Mouse (Mus musculus): Measurements from ENCODE around the gene Pex16. TPM values are rescaled to one million over a fixed set of nuclear protein-coding genes. Genes with fewer than 3 reads are reported as not detected.

Pex16 gene
- polyA plus RNA-seq, 1 experiment = 157 TPM

GRCm38 (mm10) chr2:92370375-92370774 is 4.1 kb upstream of the Pex16 start:
- H3K4me3 ChIP-seq (ENCODE audit: low read depth, low read length) = peak overlapping the region; percentile 69
- TF ChIP-seq CTCF (IDR thresholded peaks at IDR 0.05; ENCODE audit: extremely low read depth, insufficient read length, insufficient replicate concordance, low read depth, low read length) = no peak
- no peak for TF ChIP-seq POLR2A (IDR thresholded peaks at IDR 0.05; ENCODE audit: low read depth, low read length)
- H3K27ac ChIP-seq (ENCODE audit: insufficient read depth, low read depth, low read length) = no peak overlapping the region
- WGBS = 7% methylated on average over 19 of the region's 19 CpGs
- H3K36me3 ChIP-seq (ENCODE audit: control insufficient read depth, insufficient read depth, low read length) = no peaks in the 10 kb centered on the region
- no peaks in the 10 kb centered on the region for H3K27me3 ChIP-seq (ENCODE audit: control insufficient read depth, insufficient read depth, low read length)
- peaks cover 38% of the 10 kb centered on the region for H3K4me1 ChIP-seq (ENCODE audit: control insufficient read depth, insufficient read depth, insufficient read length, low read length)

DNA sequence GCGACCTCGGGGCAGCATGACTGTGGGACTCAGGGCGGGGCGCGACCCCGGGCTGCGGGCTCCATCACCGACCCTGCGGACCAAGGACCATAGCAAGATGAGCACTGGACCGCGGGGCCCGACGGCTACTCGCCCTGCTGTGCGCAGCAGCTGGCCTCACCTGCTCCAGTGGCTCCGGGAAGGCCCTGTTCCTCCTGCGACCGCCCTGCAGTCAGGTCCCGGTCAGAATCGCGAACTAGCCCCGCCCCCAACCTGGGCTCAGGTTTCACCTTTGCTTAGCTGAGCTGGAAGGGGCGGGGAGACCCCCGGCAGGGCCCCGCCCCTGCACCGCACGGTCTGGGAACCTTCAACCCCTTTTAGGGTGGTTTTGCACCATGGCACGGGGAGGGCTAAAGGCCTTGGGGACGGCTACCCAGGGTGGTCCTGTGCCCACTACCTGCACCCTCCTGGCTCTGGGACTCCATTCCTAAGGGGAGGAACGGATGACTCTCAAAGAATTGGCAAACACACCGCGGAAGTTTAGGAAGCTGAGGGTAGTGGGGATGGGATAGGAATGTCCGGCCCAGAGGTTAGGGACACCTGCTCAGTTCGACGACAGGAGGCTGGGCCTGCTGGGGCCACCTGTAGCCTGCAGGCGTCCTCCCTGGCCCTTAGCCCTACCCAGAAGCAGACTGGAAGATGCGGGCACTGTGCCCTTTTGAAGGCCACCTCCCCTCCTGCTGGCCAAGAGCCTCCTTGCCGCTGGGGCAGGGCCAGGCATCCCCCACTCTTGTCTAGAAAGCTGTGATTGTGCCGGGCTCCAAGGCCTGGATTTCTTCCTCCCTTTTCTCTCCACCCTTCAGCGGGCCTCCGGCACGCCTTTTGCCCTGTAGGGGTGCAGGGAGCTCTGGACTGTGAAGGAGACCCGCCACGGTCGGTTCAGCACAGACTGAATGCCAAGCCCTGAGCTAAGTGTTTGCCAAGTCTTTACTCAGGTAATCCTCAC is 3.4 kb upstream of the Pex16 start:
- no peaks in the 10 kb centered on the region for H3K36me3 ChIP-seq (ENCODE audit: control insufficient read depth, insufficient read depth, low read length)
- peak; percentile 7; the same call in 1 of the 2 replicates for TF ChIP-seq CTCF (IDR thresholded peaks at IDR 0.05; ENCODE audit: extremely low read depth, insufficient read length, insufficient replicate concordance, low read depth, low read length)
- no peak; the same call in 1 of the 2 replicates for TF ChIP-seq POLR2A (IDR thresholded peaks at IDR 0.05; ENCODE audit: low read depth, low read length)
- H3K4me3 ChIP-seq (ENCODE audit: low read depth, low read length) = peak overlapping the region; percentile 69
- WGBS = 5% methylated on average over 45 of the region's 45 CpGs
- no peaks in the 10 kb centered on the region for H3K27me3 ChIP-seq (ENCODE audit: control insufficient read depth, insufficient read depth, low read length)
- peaks cover 40% of the 10 kb centered on the region for H3K4me1 ChIP-seq (ENCODE audit: control insufficient read depth, insufficient read depth, insufficient read length, low read length)
- peak overlapping the region; percentile 56 for H3K27ac ChIP-seq (ENCODE audit: insufficient read depth, low read depth, low read length)

DNA sequence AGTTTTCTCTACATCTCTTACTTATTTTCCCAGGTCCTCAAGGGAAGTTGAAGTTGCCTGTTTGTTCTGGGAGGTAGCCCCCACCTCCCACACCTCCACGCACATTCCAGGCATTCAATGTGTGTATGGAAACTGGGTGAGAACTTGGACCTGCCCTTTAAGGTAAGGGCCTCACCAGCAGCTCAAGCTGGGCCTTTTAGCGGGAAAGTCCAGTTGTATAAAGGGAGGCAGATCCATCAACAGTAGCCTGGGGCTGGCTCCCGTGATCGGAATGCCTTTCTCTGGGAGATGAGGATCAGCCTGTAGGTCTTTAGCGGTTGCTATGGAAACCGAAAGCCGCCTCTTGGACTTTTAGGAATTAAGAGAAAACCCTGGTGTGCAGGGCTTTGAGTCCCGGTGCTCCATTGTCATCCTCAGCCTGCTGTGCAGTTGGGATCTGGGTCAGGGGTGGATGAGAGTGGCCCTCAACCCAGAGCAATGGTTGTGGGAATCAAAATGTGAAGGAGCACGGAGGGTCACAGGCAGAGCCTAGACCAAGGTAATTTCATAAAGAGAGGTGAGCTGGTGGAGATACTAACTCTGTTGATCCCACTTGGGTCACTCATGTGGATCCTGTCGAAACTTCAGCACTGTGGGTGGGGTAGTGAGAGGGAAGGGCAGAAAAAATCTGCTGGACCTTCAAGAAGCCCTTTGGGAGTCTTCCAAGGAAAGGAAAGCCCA is 2.3 kb upstream of the Pex16 start:
- H3K4me1 ChIP-seq (ENCODE audit: control insufficient read depth, insufficient read depth, insufficient read length, low read length) = peaks cover 45% of the 10 kb centered on the region
- no peaks in the 10 kb centered on the region for H3K27me3 ChIP-seq (ENCODE audit: control insufficient read depth, insufficient read depth, low read length)
- 57% methylated on average over 10 of the region's 10 CpGs for WGBS
- peak overlapping the region; percentile 56; the same call in 1 of the 2 replicates for H3K27ac ChIP-seq (ENCODE audit: insufficient read depth, low read depth, low read length)
- no peak for TF ChIP-seq POLR2A (IDR thresholded peaks at IDR 0.05; ENCODE audit: low read depth, low read length)
- TF ChIP-seq CTCF (IDR thresholded peaks at IDR 0.05; ENCODE audit: extremely low read depth, insufficient read length, insufficient replicate concordance, low read depth, low read length) = no peak
- H3K36me3 ChIP-seq (ENCODE audit: control insufficient read depth, insufficient read depth, low read length) = peaks cover 2% of the 10 kb centered on the region
- no peak overlapping the region for H3K4me3 ChIP-seq (ENCODE audit: low read depth, low read length)

- Histone ChIP-seq H3K4me3 (ENCODE audit: low read depth, low read length) (no peak overlapping the region), H3K4me1 (ENCODE audit: control insufficient read depth, insufficient read depth, insufficient read length, low read length) (peaks cover 43% of the 10 kb centered on the region), H3K27ac (ENCODE audit: insufficient read depth, low read depth, low read length) (peak overlapping the region; percentile 69), H3K27me3 (ENCODE audit: control insufficient read depth, insufficient read depth, low read length) (no peaks in the 10 kb centered on the region), H3K36me3 (ENCODE audit: control insufficient read depth, insufficient read depth, low read length) (peaks cover 8% of the 10 kb centered on the region)
- TF ChIP-seq POLR2A (IDR thresholded peaks at IDR 0.05; ENCODE audit: low read depth, low read length) = no peak
- no peak for TF ChIP-seq CTCF (IDR thresholded peaks at IDR 0.05; ENCODE audit: extremely low read depth, insufficient read length, insufficient replicate concordance, low read depth, low read length)
- 20% methylated on average over 9 of the region's 9 CpGs for WGBS
Observed at GRCm38 (mm10) chr2:92372767-92373436, 1.6 kb upstream of the Pex16 start.

DNA sequence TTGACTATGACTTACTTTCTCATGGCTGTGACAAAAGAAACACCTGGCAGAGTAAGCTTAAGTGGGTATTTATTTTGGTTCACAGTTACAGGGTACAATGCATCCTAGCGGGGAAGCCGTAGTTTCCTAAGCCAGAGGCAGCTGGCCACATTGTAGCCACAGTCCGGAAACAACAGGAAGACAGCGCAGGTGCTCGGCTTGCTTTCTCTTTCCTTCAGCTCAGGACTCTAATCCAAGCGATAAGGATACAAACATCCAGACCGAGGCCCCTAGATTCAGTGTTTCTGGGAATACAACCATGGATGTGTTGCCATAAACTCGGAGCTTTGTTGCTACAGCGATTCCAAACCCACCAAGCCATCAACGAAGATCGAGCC is 1.1 kb upstream of the Pex16 start:
- Histone ChIP-seq H3K27ac (ENCODE audit: insufficient read depth, low read depth, low read length) (peak overlapping the region; percentile 69), H3K4me1 (ENCODE audit: control insufficient read depth, insufficient read depth, insufficient read length, low read length) (peaks cover 43% of the 10 kb centered on the region), H3K4me3 (ENCODE audit: low read depth, low read length) (no peak overlapping the region), H3K27me3 (ENCODE audit: control insufficient read depth, insufficient read depth, low read length) (no peaks in the 10 kb centered on the region), H3K36me3 (ENCODE audit: control insufficient read depth, insufficient read depth, low read length) (peaks cover 12% of the 10 kb centered on the region)
- WGBS = 35% methylated on average over 11 of the region's 11 CpGs
- TF ChIP-seq CTCF (IDR thresholded peaks at IDR 0.05; ENCODE audit: extremely low read depth, insufficient read length, insufficient replicate concordance, low read depth, low read length) = no peak

- H3K4me3 ChIP-seq (ENCODE audit: low read depth, low read length) = peak overlapping the region; percentile 78
- H3K27ac ChIP-seq (ENCODE audit: insufficient read depth, low read depth, low read length) = peak overlapping the region; percentile 92
- peaks cover 41% of the 10 kb centered on the region for H3K4me1 ChIP-seq (ENCODE audit: control insufficient read depth, insufficient read depth, insufficient read length, low read length)
- peaks cover 29% of the 10 kb centered on the region for H3K36me3 ChIP-seq (ENCODE audit: control insufficient read depth, insufficient read depth, low read length)
- under 1% methylated on average over 29 of the region's 29 CpGs for WGBS
- no peaks in the 10 kb centered on the region for H3K27me3 ChIP-seq (ENCODE audit: control insufficient read depth, insufficient read depth, low read length)
- no peak for TF ChIP-seq CTCF (IDR thresholded peaks at IDR 0.05; ENCODE audit: extremely low read depth, insufficient read length, insufficient replicate concordance, low read depth, low read length)
- TF ChIP-seq POLR2A (IDR thresholded peaks at IDR 0.05; ENCODE audit: low read depth, low read length) = peak; percentile 52
Observed at GRCm38 (mm10) chr2:92375099-92375623, 685 bp downstream of the Pex16 start.

Data from small intestine, adult 2 months (tissue).